Mouse (Mus musculus) intestine, postnatal 0 days (tissue): ENCODE results near the gene Ctbp2. TPM values are rescaled to one million over a fixed set of nuclear protein-coding genes. Genes with fewer than 3 reads are reported as not detected.

ENCODE experiments used
- ATAC-seq: fragments of 200-750 bp; cut with Nextera tagmentation; 2 replicates; pipeline ENCODE4 v1.8.0; 2017; ENCODE audit warnings: mild to moderate bottlenecking, moderate TSS enrichment, moderate library complexity
- H3K27ac ChIP-seq: fragments of 300-500 bp; sonication (generic); 2 replicates; pipeline ENCODE4 v1.5.1; 2014; ENCODE audit warnings: mild to moderate bottlenecking, low read depth, low read length, moderate library complexity
- H3K27me3 ChIP-seq: fragments of 300-500 bp; sonication (generic); replicated peaks from 2 replicates; pipeline ENCODE4 v1.6.1; 2014; ENCODE audit warnings: low read length, mixed read lengths; ENCODE audit not compliant: control insufficient read depth, insufficient read depth
- H3K36me3 ChIP-seq: fragments of 300-500 bp; sonication (generic); 2 replicates; pipeline ENCODE4 v1.6.1; 2014; ENCODE audit warnings: mild to moderate bottlenecking, moderate library complexity; ENCODE audit not compliant: control insufficient read depth, insufficient read depth
- H3K4me1 ChIP-seq: fragments of 300-500 bp; sonication (generic); replicated peaks from 2 replicates; pipeline ENCODE4 v1.6.1; 2014; ENCODE audit warnings: antibody characterized with exemption, low read length, mixed read lengths; ENCODE audit not compliant: control insufficient read depth, insufficient read depth
- H3K4me2 ChIP-seq: fragments of 300-500 bp; sonication (generic); replicated peaks from 2 replicates; pipeline ENCODE4 v1.6.1; 2014; ENCODE audit warnings: low read depth, mild to moderate bottlenecking, moderate library complexity
- H3K4me3 ChIP-seq: fragments of 300-500 bp; sonication (generic); 2 replicates; pipeline ENCODE4 v1.5.1; 2014; ENCODE audit warnings: low read depth, low read length
- H3K9ac ChIP-seq: fragments of 300-500 bp; sonication (generic); 2 replicates; pipeline ENCODE4 v1.6.1; 2014; ENCODE audit warnings: mild to moderate bottlenecking, low read depth, low read length
- H3K9me3 ChIP-seq: fragments of 300-500 bp; sonication (generic); 2 replicates; pipeline ENCODE4 v1.6.1; 2016; ENCODE audit warnings: mixed run types; ENCODE audit not compliant: control insufficient read depth
- CTCF ChIP-seq: sonication (generic); IDR thresholded peaks from 2 replicates; pipeline ENCODE4 v1.5.1; 2016; ENCODE audit warnings: low read depth, mild to moderate bottlenecking, control low read depth, antibody characterized with exemption, moderate library complexity
- WGBS: fragments of 180-500 bp; shearing (Covaris S2); extraction: QIAGEN DNeasy Blood & Tissue Kit; methylation state at CpG from one replicate; pipeline ENCODE4 v1.1.7; 2014; 5-methylcytosine and 5-hydroxymethylcytosine counted together
- polyA plus RNA-seq: library from polyadenylated mRNA; unstranded; fragments of >200 nt; fragmentation: Nextera tagmentation; extraction: Ambion mirVana; gene quantifications from 2 replicates; pipeline ENCODE4 v1.2.1, GENCODE M21; 2015

The Ctbp2 gene
- polyA plus RNA-seq, 1 experiment from 2014 or later = 42.6 TPM

DNA sequence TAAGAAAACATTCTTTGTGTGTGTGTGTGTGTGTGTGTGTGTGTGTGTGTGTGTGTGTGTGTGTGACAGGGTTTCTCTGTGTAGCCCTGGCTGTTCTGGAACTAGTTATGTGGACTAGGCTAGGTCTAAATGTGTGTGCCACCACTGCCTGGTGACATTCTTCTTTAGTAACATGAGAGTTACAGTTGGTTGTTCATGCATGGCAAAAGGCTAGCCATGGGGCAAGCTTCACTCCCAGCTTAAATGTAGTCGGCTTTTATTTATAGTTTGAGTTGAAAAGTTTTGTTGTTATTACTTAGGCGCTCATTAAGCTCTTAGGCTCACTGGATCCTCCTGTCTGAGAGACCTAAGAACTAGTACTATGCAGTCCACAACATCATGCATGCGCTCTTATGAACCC is 159.8 kb downstream of the Ctbp2 start:
- no peak overlapping the region for H3K4me3 ChIP-seq
- no peaks in the 10 kb centered on the region for H3K27me3 ChIP-seq
- no peak overlapping the region for H3K9ac ChIP-seq
- H3K36me3 ChIP-seq = no peaks in the 10 kb centered on the region; the same call in 1 of the 2 replicates
- ATAC-seq = no peak
- H3K4me1 ChIP-seq = no peaks in the 10 kb centered on the region
- WGBS = 82% methylated on average over 3 of the region's 3 CpGs
- H3K9me3 ChIP-seq = no peaks in the 10 kb centered on the region
- TF ChIP-seq CTCF = no peak
- no peak overlapping the region for H3K27ac ChIP-seq
- no peak overlapping the region for H3K4me2 ChIP-seq

DNA sequence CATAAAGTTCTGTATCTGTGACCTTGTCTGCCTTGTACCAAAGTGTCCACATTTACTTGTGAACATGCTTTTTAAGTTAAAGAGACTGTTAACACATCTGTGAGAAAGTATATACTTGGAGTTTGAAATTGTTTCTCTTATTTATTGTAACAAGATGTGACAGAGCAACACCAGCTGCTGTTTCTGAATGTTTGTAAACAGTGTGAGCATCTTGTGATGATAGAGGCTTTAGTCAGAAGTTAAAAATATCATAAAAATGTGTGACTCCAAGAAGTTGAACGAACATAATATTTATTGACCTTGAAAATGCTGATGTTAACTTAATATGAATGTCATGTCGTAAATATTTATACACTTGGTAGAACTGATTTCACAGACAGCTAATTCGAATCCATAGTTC is 173.5 kb downstream of the Ctbp2 start:
- no peaks in the 10 kb centered on the region for H3K4me1 ChIP-seq
- no peak for TF ChIP-seq CTCF
- no peak overlapping the region for H3K9ac ChIP-seq
- no peak overlapping the region for H3K4me3 ChIP-seq
- H3K27me3 ChIP-seq = no peaks in the 10 kb centered on the region
- no peak for ATAC-seq
- no peaks in the 10 kb centered on the region for H3K36me3 ChIP-seq
- no peak overlapping the region for H3K27ac ChIP-seq
- H3K9me3 ChIP-seq = no peaks in the 10 kb centered on the region
- 62% methylated on average over 3 of the region's 3 CpGs for WGBS
- no peak overlapping the region for H3K4me2 ChIP-seq

DNA sequence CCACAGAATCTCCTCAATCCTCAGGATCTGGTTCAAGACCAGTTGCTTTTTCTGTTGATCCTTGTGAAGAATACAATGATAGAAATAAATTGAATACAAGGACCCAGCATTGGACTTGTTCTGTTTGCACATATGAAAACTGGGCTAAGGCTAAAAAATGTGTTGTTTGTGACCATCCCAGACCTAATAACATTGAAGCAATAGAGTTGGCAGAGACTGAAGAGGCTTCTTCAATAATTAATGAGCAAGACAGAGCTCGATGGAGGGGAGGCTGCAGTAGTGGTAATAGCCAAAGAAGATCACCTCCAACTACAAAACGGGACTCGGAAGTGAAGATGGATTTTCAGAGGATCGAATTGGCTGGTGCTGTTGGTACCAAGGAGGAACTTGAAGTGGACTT is 174.2 kb downstream of the Ctbp2 start:
- H3K36me3 ChIP-seq = no peaks in the 10 kb centered on the region
- no peaks in the 10 kb centered on the region for H3K27me3 ChIP-seq
- TF ChIP-seq CTCF = no peak
- H3K9ac ChIP-seq = no peak overlapping the region
- H3K4me1 ChIP-seq = no peaks in the 10 kb centered on the region
- H3K4me2 ChIP-seq = no peak overlapping the region
- ATAC-seq = no peak
- 83% methylated on average over 4 of the region's 4 CpGs for WGBS
- H3K4me3 ChIP-seq = no peak overlapping the region
- H3K9me3 ChIP-seq = no peaks in the 10 kb centered on the region
- no peak overlapping the region for H3K27ac ChIP-seq

DNA sequence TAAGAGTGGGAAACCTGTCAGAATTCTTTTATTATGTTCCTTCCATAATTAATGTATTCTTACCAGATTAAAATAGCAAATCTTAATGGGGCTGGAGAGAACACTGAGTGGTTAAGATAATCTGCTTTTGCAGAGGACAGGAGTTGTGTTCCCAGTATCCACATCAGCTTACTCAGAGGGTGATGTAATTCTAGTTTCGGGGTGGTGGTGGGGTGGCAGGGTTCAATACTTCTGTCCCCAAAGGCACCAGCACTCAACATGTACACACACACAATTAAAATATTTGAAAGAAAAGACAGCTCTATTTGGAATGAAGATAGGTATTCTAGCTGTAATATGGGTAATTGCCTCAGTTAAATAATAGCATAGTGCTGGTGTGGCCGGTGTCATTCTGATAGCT is 183.6 kb downstream of the Ctbp2 start:
- ATAC-seq = no peak
- Histone ChIP-seq H3K36me3 (no peaks in the 10 kb centered on the region), H3K27me3 (no peaks in the 10 kb centered on the region), H3K4me3 (no peak overlapping the region), H3K27ac (no peak overlapping the region), H3K4me1 (0 out of 2 replicates have a peak, but pooled peaks cover 3% of the 10 kb centered on the region), H3K9me3 (no peaks in the 10 kb centered on the region), H3K4me2 (no peak overlapping the region), H3K9ac (no peak overlapping the region)
- no peak for TF ChIP-seq CTCF
- 47% methylated on average over 2 of the region's 2 CpGs for WGBS

DNA sequence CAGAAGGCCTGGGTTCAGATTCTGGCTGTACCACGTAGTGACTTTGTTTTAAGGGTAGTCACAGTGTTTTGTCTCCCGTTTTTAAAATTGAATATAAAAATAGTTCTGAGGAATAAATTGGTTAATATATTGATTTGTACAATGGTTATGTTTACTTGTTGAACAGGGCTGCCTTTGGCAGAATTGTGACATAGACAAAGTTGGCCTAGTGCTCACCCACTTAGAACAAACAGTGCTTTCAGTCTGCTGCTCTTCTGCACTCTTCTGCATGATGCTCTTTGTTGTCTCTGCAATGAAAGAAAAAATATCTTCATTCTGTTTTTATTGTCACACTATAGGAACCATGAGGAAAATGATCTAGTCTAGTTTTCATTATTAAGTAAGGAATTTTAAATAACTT is 185.0 kb downstream of the Ctbp2 start:
- Histone ChIP-seq H3K27ac (no peak overlapping the region), H3K27me3 (no peaks in the 10 kb centered on the region), H3K4me2 (no peak overlapping the region), H3K4me1 (0 out of 2 replicates have a peak, but pooled peaks cover 3% of the 10 kb centered on the region), H3K9me3 (no peaks in the 10 kb centered on the region), H3K36me3 (no peaks in the 10 kb centered on the region), H3K9ac (no peak overlapping the region), H3K4me3 (no peak overlapping the region)
- 64% methylated on average over 2 of the region's 2 CpGs for WGBS
- no peak for TF ChIP-seq CTCF
- no peak for ATAC-seq

Other genes with a start within 250 kb of the Ctbp2 start
- gene Zranb1, start 193.2 kb downstream of the Ctbp2 start, polyA plus RNA-seq = 8.7 and 9.8 TPM in 2 replicates
- 29.5 and 29.8 TPM in 2 replicates for gene Fgfr2, start 1.0 kb downstream of the Ctbp2 start, polyA plus RNA-seq